Mouse (Mus musculus) CD8-positive naive resting alpha-beta T cell, adult 57 days (primary cell): ENCODE results near the gene Usp30. TPM values are rescaled to one million over a fixed set of nuclear protein-coding genes. Genes with fewer than 3 reads are reported as not detected.

ENCODE experiments used
- total RNA-seq: library from RNA; stranded (reverse); gene quantifications from one replicate; pipeline ENCODE4 v1.2.4, GENCODE M21; 2023

Gene Usp30
- 21.9 TPM for total RNA-seq

GRCm38 (mm10) chr5:114065161-114065560 is at the start of gene Usp30:
Gene Usp30, plus strand, starts transcription at chr5:114065461.

GRCm38 (mm10) chr5:114091057-114091807 is 26.0 kb downstream of the Usp30 start, which contains the start of gene Svop:
Gene Svop, minus strand, starts transcription at chr5:114091570.

DNA sequence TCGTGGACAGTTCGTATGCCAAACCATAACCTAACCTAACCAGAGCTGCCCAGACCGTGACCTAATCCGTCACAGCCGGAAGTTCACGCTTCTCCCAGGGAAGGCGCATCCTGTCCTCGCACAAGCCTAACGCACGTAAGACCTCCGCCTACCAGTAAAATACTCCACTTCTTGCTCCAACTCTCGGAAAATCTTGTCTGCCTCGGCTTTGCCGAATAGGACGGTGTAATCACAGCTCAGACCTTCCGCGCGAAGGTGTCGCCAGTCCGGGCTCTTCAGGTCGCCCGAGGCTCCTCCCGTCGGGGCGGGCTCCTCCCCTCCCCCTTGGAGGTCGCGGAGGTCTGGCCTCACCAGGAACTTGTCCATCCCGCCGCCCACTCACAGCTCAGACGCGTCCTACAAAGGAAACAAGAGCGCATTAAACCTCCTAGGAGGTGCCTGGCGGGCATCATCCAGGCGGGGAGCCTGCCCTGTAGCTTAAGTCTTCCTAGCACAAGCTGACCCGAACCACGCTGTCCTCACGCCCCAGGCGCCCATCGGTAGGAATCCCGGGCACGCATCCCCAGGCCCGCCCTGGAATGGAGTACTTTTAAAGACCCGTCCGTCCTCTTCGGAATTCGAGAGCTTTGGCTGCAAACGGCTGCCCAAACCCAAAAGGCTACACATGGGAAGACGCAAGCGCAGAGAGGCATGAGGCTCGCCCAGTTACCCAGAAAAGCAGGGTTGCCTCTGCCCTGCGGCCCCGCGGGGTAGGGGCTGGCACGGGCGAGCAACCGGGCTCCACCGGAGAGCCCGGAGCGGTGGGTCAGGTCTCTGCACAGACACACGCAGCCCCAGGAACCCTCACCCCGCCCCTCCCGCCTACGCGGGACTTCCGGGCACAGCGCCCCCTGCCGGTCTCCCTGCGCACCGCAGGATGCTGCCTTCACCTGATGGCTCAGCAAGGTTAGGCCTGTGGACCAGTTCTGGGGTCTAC is 62.4 kb downstream of the Usp30 start, which contains the start of gene Alkbh2:
TSS of gene Alkbh2 (minus strand) at position 845 of the 976 bp plus-strand sequence.

DNA sequence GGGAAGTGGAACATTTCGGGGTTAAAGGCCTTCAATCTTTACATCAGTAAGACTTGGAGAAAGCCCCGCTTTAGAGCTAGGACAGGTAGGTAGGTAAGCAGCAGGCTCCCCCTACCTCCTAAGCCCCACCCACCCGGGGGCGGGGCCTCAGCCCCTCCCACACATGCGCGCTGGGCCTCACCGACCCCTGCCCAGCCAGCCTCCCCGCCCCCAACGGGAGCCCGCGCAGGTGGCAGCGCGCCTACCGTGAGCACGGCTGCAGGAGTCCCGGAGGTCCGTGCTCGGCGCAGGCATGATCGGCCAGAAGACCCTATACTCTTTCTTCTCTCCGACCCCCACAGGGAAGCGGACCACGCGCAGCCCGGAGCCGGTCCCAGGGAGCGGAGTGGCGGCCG is 64.9 kb downstream of the Usp30 start, which contains the start of gene Ung:
TSS of gene Ung (plus strand) at position 176 of the 395 bp plus-strand sequence.

GRCm38 (mm10) chr5:114146028-114146888 is 81.0 kb downstream of the Usp30 start, which contains the start of gene Acacb:
Gene Acacb, plus strand, starts transcription at chr5:114146535.

Other genes with a start within 250 kb of the Usp30 start
- gene Selplg, start 232.8 kb upstream of the Usp30 start, total RNA-seq = 470 TPM
- 48.4 TPM for gene Coro1c, start 156.7 kb upstream of the Usp30 start, total RNA-seq
- gene Ssh1, start 71.6 kb upstream of the Usp30 start, total RNA-seq = 25.7 TPM
- gene Dao, start 61.8 kb upstream of the Usp30 start, total RNA-seq = 0.77 TPM
- gene Svop, start 26.1 kb downstream of the Usp30 start, total RNA-seq = not detected
- 8.5 TPM for gene Alkbh2, start 62.8 kb downstream of the Usp30 start, total RNA-seq
- gene Ung, start 64.9 kb downstream of the Usp30 start, total RNA-seq = 14.1 TPM
- 15.8 TPM for gene Acacb, start 81.1 kb downstream of the Usp30 start, total RNA-seq
- gene Foxn4, start 208.3 kb downstream of the Usp30 start, total RNA-seq = not detected
- gene Myo1h, start 223.7 kb downstream of the Usp30 start, total RNA-seq = 10.0 TPM